Mouse (Mus musculus) lung, postnatal 0 days (tissue): ENCODE results near the gene Gatad2b. TPM values are rescaled to one million over a fixed set of nuclear protein-coding genes. Genes with fewer than 3 reads are reported as not detected.

ENCODE experiments used
- ATAC-seq: fragments of 200-750 bp; cut with Nextera tagmentation; 2 replicates; pipeline ENCODE4 v1.8.0; 2017; ENCODE audit warnings: moderate library complexity
- DNase-seq: peaks from one replicate; pipeline ENCODE4 v3.0.0-alpha.2; 2016; ENCODE audit warnings: low spot score
- H3K27ac ChIP-seq: fragments of 300-500 bp; sonication (generic); 2 replicates; pipeline ENCODE4 v1.5.1; 2014; ENCODE audit warnings: antibody characterized with exemption, mild to moderate bottlenecking, low read length, mixed read lengths
- H3K27me3 ChIP-seq: fragments of 300-500 bp; sonication (generic); replicated peaks from 2 replicates; pipeline ENCODE4 v1.6.1; 2014; ENCODE audit warnings: low read length, mixed read lengths; ENCODE audit not compliant: insufficient read depth
- H3K36me3 ChIP-seq: fragments of 300-500 bp; sonication (generic); 2 replicates; pipeline ENCODE4 v1.6.1; 2014; ENCODE audit warnings: low read length, mixed read lengths; ENCODE audit not compliant: insufficient read depth
- H3K4me1 ChIP-seq: fragments of 300-500 bp; sonication (generic); 2 replicates; pipeline ENCODE4 v1.6.1; 2014; ENCODE audit warnings: antibody characterized with exemption, low read depth, low read length, mixed read lengths; ENCODE audit not compliant: insufficient read depth
- H3K4me2 ChIP-seq: fragments of 300-500 bp; sonication (generic); replicated peaks from 2 replicates; pipeline ENCODE4 v1.6.1; 2014; ENCODE audit warnings: low read depth, mild to moderate bottlenecking, low read length, moderate library complexity, mixed read lengths
- H3K4me3 ChIP-seq: fragments of 300-500 bp; sonication (generic); 2 replicates; pipeline ENCODE4 v1.5.1; 2014; ENCODE audit warnings: low read depth, low read length
- H3K9ac ChIP-seq: fragments of 300-500 bp; sonication (generic); replicated peaks from 2 replicates; pipeline ENCODE4 v1.6.1; 2014; ENCODE audit warnings: low read depth, mild to moderate bottlenecking
- H3K9me3 ChIP-seq: fragments of 300-500 bp; sonication (generic); 2 replicates; pipeline ENCODE4 v1.6.1; 2016; ENCODE audit warnings: low read length, mixed read lengths
- CTCF ChIP-seq: IDR thresholded peaks from 2 replicates; pipeline ENCODE4 v1.5.1; 2016; ENCODE audit warnings: antibody characterized with exemption, mild to moderate bottlenecking
- EP300 ChIP-seq: IDR thresholded peaks from 2 replicates; pipeline ENCODE4 v1.6.1; 2016; ENCODE audit warnings: antibody characterized with exemption, mild to moderate bottlenecking, control low read depth
- WGBS: fragments of 180-500 bp; shearing (Covaris S2); extraction: QIAGEN DNeasy Blood & Tissue Kit; methylation state at CpG from one replicate; pipeline ENCODE4 v1.1.7; 2014; 5-methylcytosine and 5-hydroxymethylcytosine counted together
- polyA plus RNA-seq: library from polyadenylated mRNA; unstranded; fragments of >200 nt; fragmentation: Nextera tagmentation; extraction: Ambion mirVana; gene quantifications from 2 replicates; pipeline ENCODE4 v1.2.1, GENCODE M21; 2015

Gatad2b gene
- polyA plus RNA-seq, 1 experiment from 2014 or later, result 9.2 TPM

- Histone ChIP-seq H3K27ac (peak overlapping the region; percentile 98), H3K27me3 (no peaks in the 10 kb centered on the region), H3K4me2 (peak overlapping the region; percentile 80), H3K9me3 (no peaks in the 10 kb centered on the region), H3K4me1 (peaks cover 15% of the 10 kb centered on the region; the same call in 1 of the 2 replicates), H3K36me3 (no peaks in the 10 kb centered on the region), H3K4me3 (peak overlapping the region; percentile 99), H3K9ac (peak overlapping the region; percentile 91)
- TF ChIP-seq EP300 (no peak), CTCF (no peak)
- WGBS, result 3% methylated on average over 11 of the region's 11 CpGs
- DNase-seq, result peak; percentile 24
- ATAC-seq, result no peak
Measured at GRCm38 (mm10) chr3:90294064-90294440, 1.1 kb downstream of the Gatad2b start.

GRCm38 (mm10) chr3:90294651-90295050 is 1.7 kb downstream of the Gatad2b start:
- H3K36me3 ChIP-seq, result no peaks in the 10 kb centered on the region
- H3K9ac ChIP-seq, result 0 out of 2 replicates have a peak overlapping the region, but pooled peaks have one; percentile 91
- TF ChIP-seq EP300 (no peak), CTCF (no peak)
- ATAC-seq (no peak), DNase-seq (no peak)
- peaks cover 15% of the 10 kb centered on the region; the same call in 1 of the 2 replicates for H3K4me1 ChIP-seq
- no peaks in the 10 kb centered on the region for H3K9me3 ChIP-seq
- WGBS, result 51% methylated on average over 2 of the region's 2 CpGs
- no peaks in the 10 kb centered on the region for H3K27me3 ChIP-seq
- H3K4me3 ChIP-seq, result peak overlapping the region; percentile 99; the same call in 1 of the 2 replicates
- no peak overlapping the region for H3K27ac ChIP-seq
- peak overlapping the region; percentile 80 for H3K4me2 ChIP-seq

GRCm38 (mm10) chr3:90305801-90306200 is 12.8 kb downstream of the Gatad2b start:
- Histone ChIP-seq H3K9me3 (no peaks in the 10 kb centered on the region), H3K27me3 (no peaks in the 10 kb centered on the region), H3K4me2 (no peak overlapping the region), H3K27ac (no peak overlapping the region), H3K36me3 (no peaks in the 10 kb centered on the region), H3K4me1 (0 out of 2 replicates have a peak, but pooled peaks cover 5% of the 10 kb centered on the region), H3K4me3 (no peak overlapping the region), H3K9ac (no peak overlapping the region)
- DNase-seq (no peak), ATAC-seq (no peak)
- 55% methylated on average over 3 of the region's 3 CpGs for WGBS
- TF ChIP-seq EP300, result no peak
- no peak for TF ChIP-seq CTCF

- Histone ChIP-seq H3K36me3 (no peaks in the 10 kb centered on the region), H3K27ac (no peak overlapping the region), H3K9me3 (no peaks in the 10 kb centered on the region), H3K4me1 (0 out of 2 replicates have a peak, but pooled peaks cover 5% of the 10 kb centered on the region), H3K9ac (no peak overlapping the region), H3K4me2 (no peak overlapping the region), H3K27me3 (no peaks in the 10 kb centered on the region), H3K4me3 (no peak overlapping the region)
- no peak for TF ChIP-seq CTCF
- TF ChIP-seq EP300, result no peak
- ATAC-seq (no peak), DNase-seq (no peak)
Measured at GRCm38 (mm10) chr3:90309589-90309988, 16.6 kb downstream of the Gatad2b start.

- H3K27ac ChIP-seq, result no peak overlapping the region
- H3K9me3 ChIP-seq, result no peaks in the 10 kb centered on the region
- no peaks in the 10 kb centered on the region for H3K4me1 ChIP-seq
- H3K36me3 ChIP-seq, result no peaks in the 10 kb centered on the region
- H3K27me3 ChIP-seq, result no peaks in the 10 kb centered on the region
- ATAC-seq (no peak), DNase-seq (peak; percentile 24)
- no peak overlapping the region for H3K4me2 ChIP-seq
- no peak overlapping the region for H3K4me3 ChIP-seq
- TF ChIP-seq EP300 (no peak), CTCF (peak; percentile 55)
- H3K9ac ChIP-seq, result no peak overlapping the region
Measured at GRCm38 (mm10) chr3:90313367-90313766, 20.4 kb downstream of the Gatad2b start.

GRCm38 (mm10) chr3:90314241-90314640 is 21.3 kb downstream of the Gatad2b start:
- TF ChIP-seq CTCF (no peak), EP300 (no peak)

GRCm38 (mm10) chr3:90322289-90322688 is 29.3 kb downstream of the Gatad2b start:
- no peaks in the 10 kb centered on the region for H3K9me3 ChIP-seq
- TF ChIP-seq CTCF (no peak), EP300 (no peak)
- no peak overlapping the region for H3K4me2 ChIP-seq
- ATAC-seq (no peak), DNase-seq (no peak)
- no peak overlapping the region for H3K9ac ChIP-seq
- H3K27ac ChIP-seq, result no peak overlapping the region
- no peaks in the 10 kb centered on the region for H3K36me3 ChIP-seq
- WGBS, result 25% methylated on average over 6 of the region's 6 CpGs
- no peaks in the 10 kb centered on the region for H3K27me3 ChIP-seq
- H3K4me3 ChIP-seq, result no peak overlapping the region
- peaks cover 9% of the 10 kb centered on the region for H3K4me1 ChIP-seq

More at GRCm38 (mm10) chr3:90314241-90314640, 21.3 kb downstream of the Gatad2b start:
- Histone ChIP-seq H3K9me3 (no peaks in the 10 kb centered on the region), H3K4me2 (no peak overlapping the region), H3K4me1 (no peaks in the 10 kb centered on the region), H3K9ac (no peak overlapping the region), H3K36me3 (no peaks in the 10 kb centered on the region), H3K27ac (no peak overlapping the region), H3K27me3 (no peaks in the 10 kb centered on the region), H3K4me3 (no peak overlapping the region)
- DNase-seq (no peak), ATAC-seq (no peak)
